Mouse (Mus musculus) embryonic facial prominence, embryonic 13.5 days (tissue): ENCODE measurements around the gene Adgrf4. TPM values are rescaled to one million over a fixed set of nuclear protein-coding genes. Genes with fewer than 3 reads are reported as not detected.

ENCODE experiments used
- ATAC-seq: fragments of 200-750 bp; cut with Nextera tagmentation; 2 replicates; pipeline ENCODE4 v1.8.0; 2017; ENCODE audit warnings: low read depth; ENCODE audit not compliant: insufficient number of reproducible peaks, insufficient read depth, low FRiP score, low TSS enrichment
- H3K27ac ChIP-seq: fragments of 300-500 bp; sonication (generic); 2 replicates; pipeline ENCODE4 v1.5.1; 2015; ENCODE audit warnings: moderate library complexity, mild to moderate bottlenecking, inconsistent platforms
- H3K27me3 ChIP-seq: fragments of 300-500 bp; sonication (generic); 2 replicates; pipeline ENCODE4 v1.6.1; 2015; ENCODE audit warnings: mild to moderate bottlenecking, inconsistent platforms
- H3K36me3 ChIP-seq: fragments of 300-500 bp; sonication (generic); 2 replicates; pipeline ENCODE4 v1.6.1; 2015; ENCODE audit warnings: mild to moderate bottlenecking, inconsistent platforms
- H3K4me1 ChIP-seq: fragments of 300-500 bp; sonication (generic); 2 replicates; pipeline ENCODE4 v1.6.1; 2015; ENCODE audit warnings: inconsistent platforms
- H3K4me2 ChIP-seq: fragments of 300-500 bp; sonication (generic); 2 replicates; pipeline ENCODE4 v1.6.1; 2015; ENCODE audit warnings: moderate library complexity, mild to moderate bottlenecking, inconsistent platforms
- H3K4me3 ChIP-seq: fragments of 300-500 bp; sonication (generic); 2 replicates; pipeline ENCODE4 v1.5.1; 2015; ENCODE audit warnings: mild to moderate bottlenecking, inconsistent platforms
- H3K9ac ChIP-seq: fragments of 300-500 bp; sonication (generic); 2 replicates; pipeline ENCODE4 v1.6.1; 2015; ENCODE audit warnings: mild to moderate bottlenecking, inconsistent platforms
- H3K9me3 ChIP-seq: fragments of 300-500 bp; sonication (generic); 2 replicates; pipeline ENCODE4 v1.6.1; 2016; ENCODE audit warnings: inconsistent platforms
- WGBS: fragments of 180-500 bp; shearing (Covaris S2); methylation state at CpG from one replicate; pipeline ENCODE4 v1.1.7; 2015; ENCODE audit warnings: mixed read lengths; 5-methylcytosine and 5-hydroxymethylcytosine counted together
- polyA plus RNA-seq: library from polyadenylated mRNA; unstranded; fragments of >200 nt; fragmentation: Nextera tagmentation; extraction: Ambion mirVana; gene quantifications from 2 replicates; pipeline ENCODE4 v1.2.1, GENCODE M21; 2015

Gene Adgrf4
- polyA plus RNA-seq, 1 experiment from 2014 or later: 0.87 TPM

GRCm38 (mm10) chr17:42630206-42630605 is 61.9 kb downstream of the Adgrf4 start:
- no peak overlapping the region for H3K4me3 ChIP-seq
- no peak overlapping the region for H3K27ac ChIP-seq
- no peaks in the 10 kb centered on the region for H3K27me3 ChIP-seq
- H3K36me3 ChIP-seq: no peaks in the 10 kb centered on the region
- H3K9me3 ChIP-seq: no peaks in the 10 kb centered on the region
- H3K4me1 ChIP-seq: no peaks in the 10 kb centered on the region
- no peak overlapping the region for H3K9ac ChIP-seq
- H3K4me2 ChIP-seq: no peak overlapping the region
- WGBS: 94% methylated on average over 2 of the region's 2 CpGs
- ATAC-seq: no peak

GRCm38 (mm10) chr17:42613043-42613737 is 78.9 kb downstream of the Adgrf4 start:
- ATAC-seq: no peak
- Histone ChIP-seq H3K27me3 (no peaks in the 10 kb centered on the region), H3K36me3 (no peaks in the 10 kb centered on the region), H3K4me3 (no peak overlapping the region), H3K4me1 (no peaks in the 10 kb centered on the region), H3K9me3 (no peaks in the 10 kb centered on the region), H3K9ac (no peak overlapping the region), H3K27ac (no peak overlapping the region), H3K4me2 (no peak overlapping the region)
- 34% methylated on average over 6 of the region's 6 CpGs for WGBS

DNA sequence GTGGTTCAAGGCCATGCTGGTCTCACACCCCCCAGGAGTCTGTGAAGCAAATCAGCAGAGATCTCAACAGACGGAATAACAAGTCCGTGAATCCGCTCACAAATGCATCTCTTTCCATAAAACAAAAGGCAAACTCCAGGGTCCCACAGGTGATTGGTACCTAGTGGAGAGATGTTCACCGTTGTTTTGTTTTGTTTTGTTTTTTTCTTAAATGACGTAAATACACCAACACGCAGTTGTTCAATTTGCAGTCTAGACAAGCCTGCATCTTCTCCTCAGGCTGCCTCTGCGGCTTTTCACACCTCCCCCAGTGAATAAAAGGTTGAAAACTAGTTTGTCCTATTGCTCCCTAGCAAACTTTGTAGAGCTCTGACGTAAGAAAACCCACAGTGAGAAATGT is 80.8 kb downstream of the Adgrf4 start, which contains the start of gene Opn5:
Gene Opn5 (minus strand): TSS at position 101 of the 400 bp plus-strand sequence.
- H3K9me3 ChIP-seq: no peaks in the 10 kb centered on the region
- no peaks in the 10 kb centered on the region for H3K27me3 ChIP-seq
- no peaks in the 10 kb centered on the region for H3K4me1 ChIP-seq
- no peak within 1 kb of the TSS for H3K4me3 ChIP-seq
- H3K9ac ChIP-seq: no peak within 1 kb of the TSS
- H3K36me3 ChIP-seq: no peaks in the 10 kb centered on the region
- H3K4me2 ChIP-seq: no peak within 1 kb of the TSS
- 84% methylated on average over 8 of the region's 8 CpGs for WGBS
- no peak for ATAC-seq
- H3K27ac ChIP-seq: no peak within 1 kb of the TSS

GRCm38 (mm10) chr17:42608270-42608669 is 83.8 kb downstream of the Adgrf4 start:
- Histone ChIP-seq H3K4me3 (no peak overlapping the region), H3K36me3 (no peaks in the 10 kb centered on the region), H3K27ac (no peak overlapping the region), H3K27me3 (no peaks in the 10 kb centered on the region), H3K4me1 (no peaks in the 10 kb centered on the region), H3K9ac (no peak overlapping the region), H3K9me3 (no peaks in the 10 kb centered on the region), H3K4me2 (no peak overlapping the region)
- no peak for ATAC-seq
- WGBS: 29% methylated on average over 3 of the region's 3 CpGs

Other genes with a start within 250 kb of the Adgrf4 start
- not detected in 2 replicates for gene Opn5, start 80.9 kb downstream of the Adgrf4 start, polyA plus RNA-seq
- gene Adgrf2, start 49.9 kb upstream of the Adgrf4 start, polyA plus RNA-seq: 0.14 and 0.25 TPM in 2 replicates
- 22.3 and 22.6 TPM in 2 replicates for gene Cd2ap, start 184.4 kb upstream of the Adgrf4 start, polyA plus RNA-seq